Mouse (Mus musculus): ENCODE data around the gene Tmem38b. TPM values are rescaled to one million over a fixed set of nuclear protein-coding genes. Genes with fewer than 3 reads are reported as not detected.

Gene Tmem38b
- 49.8 TPM for polyA plus RNA-seq (2014; fragmentation: Illumina TruSeq; extraction: RNeasy Lipid Tissue Mini Kit (QIAGEN cat#74804); ENCODE audit: low read depth, low replicate concordance)

DNA sequence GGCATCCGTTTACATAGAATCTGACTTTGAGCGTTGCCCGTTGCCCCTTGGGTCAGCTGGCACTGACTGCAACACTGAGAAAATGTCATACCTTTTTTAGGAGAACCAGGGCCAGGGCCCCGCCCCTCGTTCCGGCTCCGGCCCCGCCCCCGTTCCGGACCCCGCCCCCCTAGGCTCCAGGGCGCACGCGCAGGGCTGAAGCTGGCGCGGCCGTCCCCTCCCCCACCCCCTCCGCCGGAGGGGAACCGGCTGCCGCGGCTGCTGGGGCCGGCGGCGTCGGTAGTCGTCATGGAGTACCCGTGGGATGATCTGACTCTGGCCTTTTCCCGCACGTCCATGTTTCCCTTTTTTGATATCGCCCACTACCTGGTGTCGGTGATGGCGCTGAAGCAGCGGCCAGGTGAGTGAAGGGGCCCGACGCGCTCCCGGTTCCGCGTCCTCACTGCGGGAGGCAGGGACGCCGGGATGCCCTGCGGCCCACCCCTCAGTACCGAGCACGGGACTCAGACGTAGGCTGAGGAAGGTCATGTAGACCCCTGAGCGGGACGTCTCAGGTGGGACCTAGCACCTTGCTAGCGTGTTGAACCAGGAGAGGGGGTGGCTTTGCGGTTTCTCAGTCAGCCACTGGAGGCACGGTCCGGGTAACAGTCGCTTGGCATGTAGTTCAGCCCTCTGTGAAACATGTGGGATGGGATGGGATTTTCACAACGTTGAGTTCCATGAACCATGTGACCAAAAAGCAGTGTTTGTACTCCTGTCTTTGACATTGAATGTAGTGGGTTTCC is at the start of gene Tmem38b:
TSS of gene Tmem38b (plus strand) at position 225 of the 785 bp plus-strand sequence.

Other genes starting within 250 kb of the Tmem38b start
- gene Fsd1l, start 194.6 kb upstream of the Tmem38b start, polyA plus RNA-seq (2014; fragmentation: Illumina TruSeq; extraction: RNeasy Lipid Tissue Mini Kit (QIAGEN cat#74804); ENCODE audit: low read depth, low replicate concordance): 4.6 TPM
- 38.4 TPM for gene Fktn, start 112.0 kb upstream of the Tmem38b start, polyA plus RNA-seq (2014; fragmentation: Illumina TruSeq; extraction: RNeasy Lipid Tissue Mini Kit (QIAGEN cat#74804); ENCODE audit: low read depth, low replicate concordance)
- gene Tal2, start 46.3 kb upstream of the Tmem38b start, polyA plus RNA-seq (2014; fragmentation: Illumina TruSeq; extraction: RNeasy Lipid Tissue Mini Kit (QIAGEN cat#74804); ENCODE audit: low read depth, low replicate concordance): 1.2 TPM